Mouse (Mus musculus) CH12.LX (cell line): ENCODE measurements around the gene Adora1.
A peak's percentile ranks its signal among the peaks of the same experiment; 100 is the strongest.

ENCODE experiments used
- BHLHE40 ChIP-seq: IDR thresholded peaks from 2 replicates; pipeline ENCODE4 v1.6.1; 2011; ENCODE audit warnings: mild to moderate bottlenecking, low read depth, low read length, improper control_type of control experiment
- CTCF ChIP-seq, 2 experiments: IDR thresholded peaks in 1 of 2; conservative IDR thresholded peaks in 1 of 2; 2 replicates each; pipeline ENCODE4 v1.5.1; 2011 to 2012; ENCODE audit warnings: low read depth in 2 of 2, low read length in 2 of 2, improper control_type of control experiment in 1 of 2, inconsistent platforms in 1 of 2, mild to moderate bottlenecking in 1 of 2, moderate library complexity in 1 of 2
- EP300 ChIP-seq: IDR thresholded peaks from 2 replicates; pipeline ENCODE4 v1.6.1; 2011; ENCODE audit warnings: low read length, improper control_type of control experiment
- ETS1 ChIP-seq: conservative IDR thresholded peaks from 2 replicates; pipeline ENCODE4 v1.6.1; 2012; ENCODE audit warnings: low read depth, mild to moderate bottlenecking, inconsistent platforms, low read length, improper control_type of control experiment, moderate library complexity
- IRF4 ChIP-seq: IDR thresholded peaks from 2 replicates; pipeline ENCODE4 v1.6.1; 2014; ENCODE audit warnings: low read depth, mild to moderate bottlenecking, inconsistent platforms, low read length, improper control_type of control experiment
- JUND ChIP-seq: conservative IDR thresholded peaks from 2 replicates; pipeline ENCODE4 v1.6.1; 2011; ENCODE audit warnings: low read depth, low read length, improper control_type of control experiment
- NRF1 ChIP-seq: IDR thresholded peaks from 2 replicates; pipeline ENCODE4 v1.6.1; 2014; ENCODE audit warnings: low read depth, mild to moderate bottlenecking, inconsistent platforms, low read length, improper control_type of control experiment, moderate library complexity
- POLR2A ChIP-seq: IDR thresholded peaks from 2 replicates; pipeline ENCODE4 v1.6.1; 2011; ENCODE audit warnings: low read depth, mild to moderate bottlenecking, improper control_type of control experiment, low read length
- TCF12 ChIP-seq: IDR thresholded peaks from 2 replicates; pipeline ENCODE4 v1.6.1; 2014; ENCODE audit warnings: low read depth, mild to moderate bottlenecking, inconsistent platforms, low read length, improper control_type of control experiment

DNA sequence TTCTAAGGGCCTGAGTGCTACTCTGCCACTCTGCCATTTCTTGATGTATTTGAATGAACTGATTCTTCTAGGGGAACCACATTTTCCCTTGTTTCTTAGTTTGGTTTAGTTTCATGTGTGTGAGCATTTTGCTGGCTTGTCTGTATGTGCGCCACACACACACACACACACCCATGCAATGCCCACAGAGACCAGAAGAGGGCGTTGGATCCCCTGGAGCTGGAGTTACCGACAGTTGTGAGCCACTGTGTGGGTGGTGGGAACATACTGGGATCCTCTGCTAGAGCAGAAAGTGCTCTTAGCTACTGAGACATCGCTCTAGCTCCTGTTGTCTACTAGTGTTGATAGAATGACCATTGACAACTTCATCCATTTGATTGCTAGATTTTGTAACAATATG, 46.3 kb upstream of the Adora1 start:
- TF ChIP-seq EP300 (no peak), CTCF (conservative IDR thresholded peaks at IDR 0.05 in 1 of 2, IDR thresholded peaks at IDR 0.05 in 1 of 2; ENCODE audit: low read depth in 2 of 2, low read length in 2 of 2) (peak in 1 of 2 experiments; percentile 19; a peak in 1 of 4 replicates), POLR2A (no peak), NRF1 (no peak), TCF12 (no peak), IRF4 (no peak), JUND (no peak), ETS1 (no peak), BHLHE40 (no peak)
